Mouse (Mus musculus) heart, postnatal 0 days (tissue): ENCODE measurements around the gene Dmp1.

Experiments
- CTCF ChIP-seq: IDR thresholded peaks from 2 replicates; pipeline ENCODE4 v1.5.1; 2016; ENCODE audit warnings: antibody characterized with exemption, control low read depth, low read depth
- EP300 ChIP-seq: IDR thresholded peaks from 2 replicates; pipeline ENCODE4 v1.6.1; 2016; ENCODE audit warnings: antibody characterized with exemption, low read depth

DNA sequence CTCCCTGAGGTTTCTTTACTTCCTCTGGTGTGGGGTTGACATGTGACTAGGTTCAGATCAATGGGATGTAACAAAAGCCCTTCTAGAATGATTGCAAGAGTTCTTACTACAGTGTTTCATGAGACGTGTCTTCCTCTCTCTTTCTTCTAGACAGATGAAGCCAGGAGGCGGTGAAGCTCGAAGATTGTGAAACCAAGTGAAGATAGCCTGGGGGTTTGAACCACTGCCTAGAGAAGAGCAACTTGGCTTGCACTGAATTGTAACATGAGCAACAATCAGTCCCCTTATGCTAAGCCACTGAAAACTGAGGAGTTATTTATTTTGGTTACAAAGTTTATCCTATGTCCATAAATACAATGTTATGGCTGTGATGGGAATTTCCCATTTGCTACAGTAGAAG is 41.8 kb upstream of the Dmp1 start:
- TF ChIP-seq CTCF, result no peak
- TF ChIP-seq EP300, result no peak
